Mouse (Mus musculus) lung, postnatal 14 days (tissue): ENCODE measurements around the gene Magt1.
"Not testable (repeated sequence)": the region's sequence is repeated elsewhere in the genome, so short reads cannot be mapped to it uniquely, and the experiment has no call there.

Experiments used
- DNase-seq: peaks from one replicate; pipeline ENCODE4 v3.0.0; 2021

Gene Magt1

DNA sequence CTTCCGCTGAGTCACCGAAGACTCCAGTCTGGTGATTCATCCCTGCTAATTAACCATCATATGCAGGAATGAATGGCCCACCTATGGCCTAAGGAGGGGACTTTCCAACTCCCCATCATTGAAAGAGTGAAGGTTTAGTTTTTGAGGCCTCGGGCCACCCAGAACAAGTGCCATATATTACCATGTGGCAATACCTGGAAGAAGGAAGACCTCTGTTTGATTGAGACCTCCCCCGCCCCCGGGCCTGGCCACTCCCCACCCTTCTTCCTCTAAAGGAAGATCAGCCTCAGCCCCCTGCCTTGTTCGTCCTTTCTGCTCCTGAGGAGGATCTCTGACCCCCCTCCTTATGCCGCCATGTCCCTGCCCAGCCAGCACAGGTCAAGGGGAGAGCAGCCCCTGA lies 72.5 kb downstream of the Magt1 start:
- no peak for DNase-seq

- no peak for DNase-seq
These were observed 74.0 kb downstream of the Magt1 start for GRCm38 (mm10) chrX:105937736-105938135.

- peak; percentile 8 for DNase-seq
These were observed 77.4 kb downstream of the Magt1 start for GRCm38 (mm10) chrX:105934341-105934740.

GRCm38 (mm10) chrX:105929478-105930038 lies 82.1 kb downstream of the Magt1 start:
- DNase-seq = no peak

- peak; percentile 68 for DNase-seq
These were observed 82.7 kb downstream of the Magt1 start, which contains the start of gene Atrx for GRCm38 (mm10) chrX:105928861-105929477. Gene Atrx (minus strand): TSS chrX:105929403.

DNA sequence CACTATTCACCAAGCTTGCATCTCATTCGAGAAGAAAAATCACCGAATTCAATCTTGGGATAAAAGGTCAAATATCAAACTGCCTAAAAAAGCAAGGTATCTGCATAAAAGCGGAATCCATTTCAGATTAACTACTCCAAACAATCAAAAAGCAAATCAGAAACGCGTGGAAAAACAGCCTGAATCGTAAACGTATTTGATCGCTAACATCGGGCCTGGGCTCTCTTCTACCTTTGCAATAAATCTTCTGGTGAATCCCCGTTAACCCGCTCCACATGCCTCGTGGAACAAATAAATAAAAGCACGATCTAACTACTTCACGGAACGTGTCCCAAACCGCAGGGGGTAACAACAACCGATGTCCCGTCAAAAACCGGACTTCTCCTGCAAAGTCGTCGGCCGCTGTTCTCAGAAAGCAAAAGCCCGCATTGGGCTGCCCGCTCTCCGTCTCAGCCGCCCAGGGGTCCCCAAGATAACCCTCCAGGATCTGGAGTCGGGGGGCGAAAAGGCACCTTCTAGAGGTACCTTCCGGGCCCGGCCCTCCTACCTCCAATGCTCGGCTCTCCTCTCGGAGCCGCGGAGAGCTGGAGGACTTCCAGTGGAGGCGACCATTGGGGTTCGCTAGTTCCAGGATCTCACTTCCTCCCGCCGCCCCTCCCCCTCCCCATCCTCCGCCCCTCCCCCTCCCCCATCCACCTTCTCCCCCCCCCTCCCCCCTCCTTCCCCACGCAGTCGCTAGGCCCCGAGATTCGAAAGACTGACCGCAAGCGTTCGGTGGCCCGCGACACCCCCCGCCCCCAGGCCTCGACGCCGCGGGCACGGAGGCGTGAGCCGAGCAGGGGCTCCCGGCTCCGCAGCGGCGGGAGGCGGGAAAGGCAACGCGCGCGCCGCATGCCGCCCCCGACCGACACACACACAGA lies 83.5 kb downstream of the Magt1 start:
- peak; percentile 51 for DNase-seq

- peak; percentile 4 for DNase-seq
These were observed 85.5 kb downstream of the Magt1 start for GRCm38 (mm10) chrX:105926121-105926735.

DNA sequence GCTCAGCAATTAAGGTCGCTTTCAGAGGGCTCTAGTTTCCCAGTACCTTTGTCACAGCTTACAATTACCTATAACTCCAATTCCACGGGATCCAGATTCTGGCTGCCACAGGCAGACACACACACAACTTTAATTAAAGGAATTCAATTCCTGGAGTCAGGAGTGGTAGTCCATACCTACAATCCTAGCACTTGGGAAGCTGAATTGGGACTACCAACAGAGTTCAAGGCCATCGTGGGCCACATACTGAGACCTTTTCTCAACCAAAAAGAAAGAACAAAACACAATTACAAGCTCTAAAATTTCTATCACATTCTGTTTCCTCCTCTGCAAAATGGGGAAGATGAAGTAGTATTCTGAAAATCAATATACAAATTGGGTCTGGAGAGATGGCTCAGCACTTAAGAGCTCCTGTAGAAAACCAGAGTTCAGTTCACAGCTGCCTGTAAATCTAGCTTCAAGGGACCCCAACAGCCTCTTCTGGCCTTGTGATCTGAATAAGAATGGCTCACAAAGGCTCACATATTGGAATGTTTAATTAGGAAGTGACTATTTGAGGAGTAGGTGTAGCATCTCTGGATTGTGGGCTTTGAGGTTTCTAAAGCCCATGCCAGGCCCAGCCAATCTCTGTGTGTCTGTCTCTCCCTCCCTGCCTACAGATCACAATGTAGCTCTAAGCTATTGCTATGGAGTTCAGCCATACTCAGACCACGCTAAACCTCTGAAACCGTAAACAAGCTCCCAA lies 87.2 kb downstream of the Magt1 start:
- no peak for DNase-seq

DNA sequence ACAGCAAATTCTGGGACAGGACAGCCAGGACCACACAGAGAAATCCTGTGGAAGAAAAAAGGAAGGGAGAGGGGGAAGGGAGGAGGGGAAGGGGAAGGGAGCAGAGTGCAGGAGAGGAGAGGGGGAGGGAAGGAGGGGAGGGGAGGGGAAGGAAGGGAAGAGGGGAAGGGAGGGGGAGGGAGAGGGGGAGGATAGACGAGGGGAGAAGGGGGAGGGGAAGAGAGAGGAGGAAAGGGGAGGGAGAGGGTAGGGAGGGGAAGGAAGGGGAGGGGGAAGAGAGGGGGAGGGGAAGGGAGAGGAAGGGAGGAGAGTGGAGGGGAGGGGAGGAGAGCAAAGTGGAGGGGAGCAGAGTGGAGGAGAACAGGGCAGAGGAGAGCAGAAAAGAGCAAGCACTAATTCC lies 87.8 kb downstream of the Magt1 start:
- DNase-seq = no peak

- DNase-seq = not testable (repeated sequence)
These were observed 88.7 kb downstream of the Magt1 start for GRCm38 (mm10) chrX:105922986-105923385.

GRCm38 (mm10) chrX:105921421-105921820 lies 90.3 kb downstream of the Magt1 start:
- DNase-seq = peak; percentile 41
